Mouse (Mus musculus) hindbrain, embryonic 14.5 days (tissue): ENCODE measurements at regions not wholly inside any gene's neighbourhood (a gene's known extent, or its start where the extent isn't known, plus 50 kb on each side); places are given as distances from the start of the nearest gene placed in this dataset.
"Not testable (repeated sequence)": the region's sequence is repeated elsewhere in the genome, so short reads cannot be mapped to it uniquely, and the experiment has no call there.

Source experiments
- ATAC-seq: fragments of 200-750 bp; cut with Nextera tagmentation; 2 replicates; pipeline ENCODE4 v1.8.0; 2017; ENCODE audit warnings: moderate number of reproducible peaks, mild to moderate bottlenecking, moderate TSS enrichment, moderate library complexity; ENCODE audit not compliant: low FRiP score
- DNase-seq: peaks from one replicate; pipeline ENCODE4 v3.0.0-alpha.2; 2015; ENCODE audit warnings: low spot score
- H3K27ac ChIP-seq: fragments of 300-500 bp; sonication (generic); 2 replicates; pipeline ENCODE4 v1.5.1; 2014; ENCODE audit warnings: mild to moderate bottlenecking, moderate library complexity
- H3K27me3 ChIP-seq: fragments of 300-500 bp; sonication (generic); 2 replicates; pipeline ENCODE4 v1.6.1; 2014; ENCODE audit warnings: mild to moderate bottlenecking, low read length, mixed read lengths; ENCODE audit not compliant: control insufficient read depth, insufficient read depth
- H3K36me3 ChIP-seq: fragments of 300-500 bp; sonication (generic); replicated peaks from 2 replicates; pipeline ENCODE4 v1.6.1; 2014; ENCODE audit not compliant: control insufficient read depth, insufficient read depth
- H3K4me1 ChIP-seq: fragments of 300-500 bp; sonication (generic); replicated peaks from 2 replicates; pipeline ENCODE4 v1.6.1; 2014; ENCODE audit warnings: antibody characterized with exemption, low read length, mixed read lengths; ENCODE audit not compliant: control insufficient read depth, insufficient read depth
- H3K4me2 ChIP-seq: fragments of 300-500 bp; sonication (generic); replicated peaks from 2 replicates; pipeline ENCODE4 v1.6.1; 2014; ENCODE audit warnings: mild to moderate bottlenecking, moderate library complexity
- H3K4me3 ChIP-seq: fragments of 300-500 bp; sonication (generic); replicated peaks from 2 replicates; pipeline ENCODE4 v1.5.1; 2014; ENCODE audit warnings: mild to moderate bottlenecking, low read length
- H3K9ac ChIP-seq: fragments of 300-500 bp; sonication (generic); 2 replicates; pipeline ENCODE4 v1.6.1; 2014
- H3K9me3 ChIP-seq: fragments of 300-500 bp; sonication (generic); 2 replicates; pipeline ENCODE4 v1.6.1; 2016; ENCODE audit warnings: low read length; ENCODE audit not compliant: control insufficient read depth
- WGBS: fragments of 180-500 bp; shearing (Covaris S2); extraction: QIAGEN DNeasy Blood & Tissue Kit; methylation state at CpG from one replicate; pipeline ENCODE4 v1.1.7; 2014; 5-methylcytosine and 5-hydroxymethylcytosine counted together

GRCm38 (mm10) chr8:30063148-30063547 lies 2615.7 kb downstream of the Poteg start:
- Histone ChIP-seq H3K36me3 (no peaks in the 10 kb centered on the region), H3K9me3 (no peaks in the 10 kb centered on the region), H3K27ac (no peak overlapping the region), H3K4me2 (no peak overlapping the region), H3K4me3 (no peak overlapping the region), H3K4me1 (no peaks in the 10 kb centered on the region), H3K9ac (no peak overlapping the region), H3K27me3 (no peaks in the 10 kb centered on the region)
- ATAC-seq = no peak
- 85% methylated on average over 3 of the region's 3 CpGs for WGBS
- DNase-seq = no peak

GRCm38 (mm10) chr8:30077726-30078125 lies 2630.3 kb downstream of the Poteg start:
- H3K9ac ChIP-seq = no peak overlapping the region
- no peak overlapping the region for H3K27ac ChIP-seq
- H3K4me3 ChIP-seq = no peak overlapping the region
- no peak overlapping the region for H3K4me2 ChIP-seq
- H3K9me3 ChIP-seq = no peaks in the 10 kb centered on the region
- ATAC-seq (no peak), DNase-seq (no peak)
- no peaks in the 10 kb centered on the region for H3K36me3 ChIP-seq
- H3K27me3 ChIP-seq = no peaks in the 10 kb centered on the region
- no peaks in the 10 kb centered on the region for H3K4me1 ChIP-seq

- Histone ChIP-seq H3K9ac (no peak overlapping the region), H3K27me3 (no peaks in the 10 kb centered on the region), H3K4me2 (no peak overlapping the region), H3K4me1 (no peaks in the 10 kb centered on the region), H3K4me3 (no peak overlapping the region), H3K27ac (no peak overlapping the region), H3K36me3 (no peaks in the 10 kb centered on the region), H3K9me3 (no peaks in the 10 kb centered on the region)
- ATAC-seq (no peak), DNase-seq (no peak)
- WGBS = 85% methylated on average over 3 of the region's 3 CpGs
Observed at GRCm38 (mm10) chr8:30127766-30128165, 2680.3 kb downstream of the Poteg start.

GRCm38 (mm10) chr8:30134999-30135398 lies 2687.5 kb downstream of the Poteg start:
- Histone ChIP-seq H3K9me3 (no peaks in the 10 kb centered on the region), H3K27ac (peak overlapping the region; percentile 32; the same call in 1 of the 2 replicates), H3K4me1 (0 out of 2 replicates have a peak, but pooled peaks cover 4% of the 10 kb centered on the region), H3K4me2 (no peak overlapping the region), H3K27me3 (no peaks in the 10 kb centered on the region), H3K9ac (no peak overlapping the region), H3K36me3 (no peaks in the 10 kb centered on the region), H3K4me3 (no peak overlapping the region)
- 56% methylated on average over 6 of the region's 6 CpGs for WGBS
- no peak for ATAC-seq
- DNase-seq = no peak

GRCm38 (mm10) chr8:30151181-30151844 lies 2703.8 kb downstream of the Poteg start:
- 74% methylated on average over 2 of the region's 2 CpGs for WGBS
- DNase-seq = no peak

GRCm38 (mm10) chr8:30152921-30153320 lies 2705.5 kb downstream of the Poteg start:
- H3K4me3 ChIP-seq = no peak overlapping the region
- H3K4me2 ChIP-seq = no peak overlapping the region
- H3K9ac ChIP-seq = no peak overlapping the region
- DNase-seq (no peak), ATAC-seq (no peak)
- WGBS = 50% methylated on average over 4 of the region's 4 CpGs
- H3K4me1 ChIP-seq = no peaks in the 10 kb centered on the region
- H3K36me3 ChIP-seq = no peaks in the 10 kb centered on the region
- H3K27ac ChIP-seq = no peak overlapping the region
- no peaks in the 10 kb centered on the region for H3K27me3 ChIP-seq
- no peaks in the 10 kb centered on the region for H3K9me3 ChIP-seq

More at GRCm38 (mm10) chr8:30151181-30151844, 2703.8 kb downstream of the Poteg start:
- Histone ChIP-seq H3K27ac (no peak overlapping the region), H3K27me3 (no peaks in the 10 kb centered on the region), H3K36me3 (no peaks in the 10 kb centered on the region), H3K4me2 (no peak overlapping the region), H3K9me3 (no peaks in the 10 kb centered on the region), H3K4me1 (no peaks in the 10 kb centered on the region), H3K9ac (no peak overlapping the region), H3K4me3 (no peak overlapping the region)
- ATAC-seq = peak; percentile 37; the same call in 1 of the 2 replicates

- H3K4me2 ChIP-seq = no peak overlapping the region
- no peaks in the 10 kb centered on the region for H3K9me3 ChIP-seq
- H3K9ac ChIP-seq = no peak overlapping the region
- 79% methylated on average over 1 of the region's 1 CpGs for WGBS
- no peak overlapping the region for H3K27ac ChIP-seq
- no peaks in the 10 kb centered on the region for H3K27me3 ChIP-seq
- H3K4me1 ChIP-seq = no peaks in the 10 kb centered on the region
- ATAC-seq = no peak
- H3K36me3 ChIP-seq = no peaks in the 10 kb centered on the region
- no peak overlapping the region for H3K4me3 ChIP-seq
- no peak for DNase-seq
Observed at GRCm38 (mm10) chr8:30171881-30172280, 2724.4 kb downstream of the Poteg start.

GRCm38 (mm10) chr8:30202746-30203145 lies 2755.3 kb downstream of the Poteg start:
- not testable (repeated sequence) for H3K27ac ChIP-seq, H3K9me3 ChIP-seq, ATAC-seq, H3K27me3 ChIP-seq, DNase-seq, H3K4me2 ChIP-seq, H3K4me3 ChIP-seq, H3K36me3 ChIP-seq, H3K4me1 ChIP-seq, H3K9ac ChIP-seq

GRCm38 (mm10) chr8:30227354-30227753 lies 2779.9 kb downstream of the Poteg start:
- Histone ChIP-seq H3K4me3 (no peak overlapping the region), H3K36me3 (no peaks in the 10 kb centered on the region), H3K27me3 (no peaks in the 10 kb centered on the region), H3K4me2 (no peak overlapping the region), H3K27ac (no peak overlapping the region), H3K9me3 (no peaks in the 10 kb centered on the region), H3K4me1 (no peaks in the 10 kb centered on the region), H3K9ac (no peak overlapping the region)
- DNase-seq (no peak), ATAC-seq (peak; percentile 66; the same call in 1 of the 2 replicates)
- WGBS = 73% methylated on average over 5 of the region's 5 CpGs

- Histone ChIP-seq H3K4me3 (no peak overlapping the region), H3K36me3 (no peaks in the 10 kb centered on the region), H3K4me1 (no peaks in the 10 kb centered on the region), H3K27ac (no peak overlapping the region), H3K9me3 (no peaks in the 10 kb centered on the region), H3K27me3 (no peaks in the 10 kb centered on the region), H3K9ac (no peak overlapping the region), H3K4me2 (no peak overlapping the region)
- ATAC-seq (no peak), DNase-seq (no peak)
- 87% methylated on average over 1 of the region's 1 CpGs for WGBS
Observed at GRCm38 (mm10) chr8:30233266-30233665, 2785.8 kb downstream of the Poteg start.
